Mouse (Mus musculus): ENCODE measurements around the gene Gm10644. TPM values are rescaled to one million over a fixed set of nuclear protein-coding genes. Genes with fewer than 3 reads are reported as not detected.

Gm10644 gene
- total and polyA plus RNA-seq, 3 experiments, result 1.3 to 1.9 (median 1.7) TPM

DNA sequence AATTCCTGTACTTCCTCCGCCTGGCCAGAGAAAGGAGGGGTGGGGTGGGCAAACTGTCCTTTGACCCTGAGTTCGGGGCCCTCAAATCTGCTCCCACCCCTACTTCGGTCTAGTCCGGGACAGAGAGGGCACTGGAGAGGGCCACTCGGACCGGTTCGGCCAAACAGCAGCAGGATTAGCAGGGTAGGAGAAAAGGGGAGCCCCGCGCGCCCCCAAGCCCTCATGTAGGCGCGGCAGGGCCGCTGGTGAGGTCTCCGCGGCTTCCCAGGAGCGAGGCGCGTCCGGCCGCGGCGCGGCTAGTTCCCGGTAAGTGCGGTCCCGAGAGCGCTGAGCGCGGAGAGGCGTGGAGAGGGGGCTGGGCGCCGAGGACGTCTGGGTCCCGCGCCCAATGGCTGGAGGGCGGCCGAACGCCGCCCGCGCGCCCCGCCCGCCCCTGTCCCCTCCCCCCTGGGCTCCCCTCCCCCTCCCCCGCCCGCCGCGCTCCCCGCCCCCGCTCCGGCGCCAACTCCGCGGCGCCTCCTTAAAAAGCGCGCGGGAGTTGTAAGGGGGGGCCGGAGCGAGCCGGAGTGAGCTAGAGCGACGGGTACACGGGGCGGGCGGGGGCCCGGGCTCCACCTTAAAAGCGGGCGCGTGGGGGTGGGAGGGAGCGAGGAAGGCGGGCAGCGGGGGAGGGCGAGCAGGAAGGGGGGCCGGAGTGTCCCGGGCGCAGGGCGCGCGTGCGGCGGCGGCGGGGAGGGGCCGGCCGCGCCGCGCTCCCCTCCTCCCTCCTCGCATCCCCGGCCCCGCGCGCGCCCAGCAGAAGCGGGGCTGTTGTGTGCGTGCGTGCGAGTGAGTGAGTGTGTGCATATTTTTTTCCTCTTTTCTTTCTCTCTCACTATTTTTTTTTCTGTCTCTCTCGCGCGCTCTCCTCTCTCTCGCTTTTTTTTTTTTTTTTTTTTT lies 41.8 kb upstream of the Gm10644 start:
- TF ChIP-seq EP300 (IDR thresholded peaks at IDR 0.05; ENCODE audit: insufficient read depth, low read depth, low read length) (peak; percentile 37; the same call in 1 of the 2 replicates), POLR2A (IDR thresholded peaks at IDR 0.05; ENCODE audit: insufficient read depth, low read depth, low read length) (peak; percentile 76), CTCF (IDR thresholded peaks at IDR 0.05) (no peak)
- H3K79me2 ChIP-seq (replicated peaks; ENCODE audit: control insufficient read depth, insufficient read depth, low read length), result no peaks in the 10 kb centered on the region
- H3K4me1 ChIP-seq (ENCODE audit: control insufficient read depth, insufficient read depth, low read length), result peaks cover 3% of the 10 kb centered on the region
- no peaks in the 10 kb centered on the region for H3K36me3 ChIP-seq (ENCODE audit: control insufficient read depth, insufficient read depth, low read length)
- peak overlapping the region; percentile 80 for H3K4me3 ChIP-seq
- intact Hi-C loops (cut with DNase I), result loop anchor here (2.0 to 5.0 kb wide), 2 partner anchors 22 to 255 kb away; partner anchors contain the start of gene Adgre5
- H3K9ac ChIP-seq (ENCODE audit: low read depth, low read length), result peak overlapping the region; percentile 88
- H3K27me3 ChIP-seq (ENCODE audit: control insufficient read depth, insufficient read depth, low read length), result no peaks in the 10 kb centered on the region
- under 1% methylated on average over 47 of the region's 103 CpGs for WGBS
- peak overlapping the region; percentile 98 for H3K27ac ChIP-seq
- peak; percentile 93 to 94 for DNase-seq

DNA sequence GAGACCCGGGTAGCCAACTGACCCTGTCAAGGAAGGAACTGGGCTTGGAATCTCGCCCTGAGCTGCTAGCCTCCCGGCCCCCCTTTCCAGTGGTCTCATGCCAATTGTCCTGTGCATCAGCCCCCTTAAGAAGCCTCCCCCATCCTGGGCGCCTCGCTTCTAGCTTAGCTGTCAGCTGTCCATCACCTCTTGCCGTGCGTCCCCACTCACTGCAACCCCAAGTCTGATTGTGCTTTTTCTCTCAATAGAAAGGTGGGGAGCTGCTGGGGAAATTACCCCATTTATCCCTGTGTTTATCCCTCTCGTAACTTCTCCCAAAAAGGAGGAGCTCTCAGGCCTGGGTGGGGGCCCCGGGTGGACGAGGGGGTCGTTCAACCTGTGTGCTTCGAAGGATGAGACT lies 41.0 kb upstream of the Gm10644 start:
- intact Hi-C loops (cut with DNase I), result loop anchor here (2.0 to 5.0 kb wide), 2 partner anchors 21 to 254 kb away; partner anchors contain the start of gene Adgre5
- Histone ChIP-seq H3K27me3 (ENCODE audit: control insufficient read depth, insufficient read depth, low read length) (no peaks in the 10 kb centered on the region), H3K79me2 (replicated peaks; ENCODE audit: control insufficient read depth, insufficient read depth, low read length) (no peaks in the 10 kb centered on the region), H3K27ac (peak overlapping the region; percentile 98; the same call in 1 of the 2 replicates), H3K4me1 (ENCODE audit: control insufficient read depth, insufficient read depth, low read length) (peaks cover 3% of the 10 kb centered on the region), H3K9ac (ENCODE audit: low read depth, low read length) (no peak overlapping the region), H3K4me3 (peak overlapping the region; percentile 52), H3K36me3 (ENCODE audit: control insufficient read depth, insufficient read depth, low read length) (no peaks in the 10 kb centered on the region)
- DNase-seq, result no peak
- 38% methylated on average over 12 of the region's 12 CpGs for WGBS
- no peak for TF ChIP-seq POLR2A (IDR thresholded peaks at IDR 0.05; ENCODE audit: insufficient read depth, low read depth, low read length)
- TF ChIP-seq EP300 (IDR thresholded peaks at IDR 0.05; ENCODE audit: insufficient read depth, low read depth, low read length), result no peak

DNA sequence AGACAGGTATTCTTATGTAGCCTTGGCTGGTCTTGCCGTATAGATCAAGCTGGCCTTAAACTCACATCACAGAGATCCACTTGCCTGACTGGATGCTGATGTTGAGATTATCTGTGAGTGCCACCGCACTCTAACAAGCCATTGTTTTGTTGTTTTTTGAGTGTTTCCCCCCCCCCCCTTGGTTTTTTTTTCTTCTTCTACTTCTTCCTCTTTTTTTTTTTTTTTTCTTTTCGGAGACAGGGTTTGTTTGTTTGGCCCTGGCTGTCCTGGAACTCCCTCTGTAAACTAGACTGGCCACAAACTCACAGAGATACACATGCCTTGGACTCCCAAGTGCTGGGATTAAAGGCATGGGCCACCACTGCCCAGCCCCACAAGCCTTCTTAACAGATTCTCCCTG lies 39.0 kb upstream of the Gm10644 start:
- Histone ChIP-seq H3K79me2 (replicated peaks; ENCODE audit: control insufficient read depth, insufficient read depth, low read length) (no peaks in the 10 kb centered on the region), H3K4me3 (no peak overlapping the region), H3K36me3 (ENCODE audit: control insufficient read depth, insufficient read depth, low read length) (no peaks in the 10 kb centered on the region), H3K9ac (ENCODE audit: low read depth, low read length) (no peak overlapping the region), H3K27ac (no peak overlapping the region), H3K27me3 (ENCODE audit: control insufficient read depth, insufficient read depth, low read length) (no peaks in the 10 kb centered on the region), H3K4me1 (ENCODE audit: control insufficient read depth, insufficient read depth, low read length) (peaks cover 3% of the 10 kb centered on the region)
- TF ChIP-seq CTCF (IDR thresholded peaks at IDR 0.05), result no peak
- no peak for TF ChIP-seq POLR2A (IDR thresholded peaks at IDR 0.05; ENCODE audit: insufficient read depth, low read depth, low read length)
- no peak for TF ChIP-seq EP300 (IDR thresholded peaks at IDR 0.05; ENCODE audit: insufficient read depth, low read depth, low read length)
- DNase-seq, result no peak
- WGBS, result 67% methylated on average over 3 of the region's 3 CpGs
- intact Hi-C loops (cut with DNase I), result no loop called here

DNA sequence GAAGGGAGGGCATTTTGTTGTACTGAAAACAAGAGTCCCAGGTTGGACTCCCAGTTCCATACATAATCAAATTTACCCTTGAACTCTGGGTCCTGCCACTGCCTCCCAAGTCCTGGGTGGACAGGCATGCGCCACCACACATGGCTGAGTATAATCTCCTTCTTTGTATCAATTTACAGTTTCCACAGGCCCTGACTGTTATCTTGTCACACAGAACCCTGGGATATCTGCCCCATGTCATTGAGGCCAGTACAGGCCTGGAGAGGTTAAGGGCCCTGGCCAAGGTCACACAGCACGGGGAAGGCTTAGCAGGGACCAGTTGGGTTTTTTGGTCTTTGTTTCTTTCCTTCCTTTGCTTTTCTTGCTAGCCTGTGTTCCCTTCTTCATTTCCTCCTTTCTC lies 37.5 kb upstream of the Gm10644 start:
- Histone ChIP-seq H3K9ac (ENCODE audit: low read depth, low read length) (no peak overlapping the region), H3K4me3 (no peak overlapping the region), H3K27ac (no peak overlapping the region), H3K27me3 (ENCODE audit: control insufficient read depth, insufficient read depth, low read length) (no peaks in the 10 kb centered on the region), H3K4me1 (ENCODE audit: control insufficient read depth, insufficient read depth, low read length) (no peaks in the 10 kb centered on the region), H3K36me3 (ENCODE audit: control insufficient read depth, insufficient read depth, low read length) (no peaks in the 10 kb centered on the region), H3K79me2 (replicated peaks; ENCODE audit: control insufficient read depth, insufficient read depth, low read length) (no peaks in the 10 kb centered on the region)
- intact Hi-C loops (cut with DNase I), result no loop called here
- no peak for DNase-seq
- WGBS, result 78% methylated on average over 2 of the region's 2 CpGs
- TF ChIP-seq CTCF (IDR thresholded peaks at IDR 0.05), result no peak

DNA sequence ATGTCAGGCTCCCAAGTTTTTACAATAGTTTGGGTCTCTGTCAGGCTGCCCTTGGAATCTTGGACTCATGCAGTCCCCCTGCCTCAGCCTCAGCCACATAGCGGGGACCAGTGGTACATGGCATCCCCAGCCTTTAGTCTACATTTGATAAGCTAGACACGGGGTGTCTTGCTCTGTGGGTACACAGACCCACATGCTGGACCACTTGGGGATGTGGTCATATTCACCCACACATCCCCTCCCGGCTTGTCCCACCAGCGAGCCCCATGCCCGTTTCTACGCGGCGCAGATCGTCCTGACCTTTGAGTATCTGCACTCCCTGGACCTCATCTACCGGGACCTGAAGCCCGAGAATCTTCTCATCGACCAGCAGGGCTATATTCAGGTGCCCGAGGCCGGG lies 35.2 kb upstream of the Gm10644 start:
- 92% methylated on average over 14 of the region's 14 CpGs for whole genome bisulfite sequencing

DNA sequence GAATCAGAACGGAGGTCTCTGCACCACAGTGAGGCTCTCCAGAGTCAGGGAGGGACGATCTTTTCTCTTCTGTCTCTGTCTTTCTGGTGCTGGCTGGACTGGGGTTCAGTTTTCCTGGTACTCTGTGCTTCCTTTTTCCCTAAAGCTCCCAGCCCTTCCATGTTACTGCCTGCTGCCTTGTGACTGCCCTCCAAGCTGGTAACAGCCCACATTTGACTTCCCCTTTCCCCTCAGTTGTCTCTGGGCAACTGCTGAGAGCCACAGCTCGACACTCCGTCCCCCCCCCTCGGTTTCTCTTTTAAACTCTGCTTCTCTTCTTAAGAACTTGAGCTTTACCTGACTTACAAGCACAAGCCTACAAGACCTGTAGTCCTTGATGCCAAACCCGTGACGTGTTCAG lies 34.2 kb upstream of the Gm10644 start:
- Histone ChIP-seq H3K36me3 (ENCODE audit: control insufficient read depth, insufficient read depth, low read length) (no peaks in the 10 kb centered on the region), H3K27me3 (ENCODE audit: control insufficient read depth, insufficient read depth, low read length) (no peaks in the 10 kb centered on the region), H3K9ac (ENCODE audit: low read depth, low read length) (no peak overlapping the region), H3K4me3 (no peak overlapping the region), H3K79me2 (replicated peaks; ENCODE audit: control insufficient read depth, insufficient read depth, low read length) (no peaks in the 10 kb centered on the region), H3K4me1 (ENCODE audit: control insufficient read depth, insufficient read depth, low read length) (no peaks in the 10 kb centered on the region), H3K27ac (no peak overlapping the region)
- 85% methylated on average over 7 of the region's 7 CpGs for WGBS
- intact Hi-C loops (cut with DNase I), result no loop called here
- TF ChIP-seq POLR2A (IDR thresholded peaks at IDR 0.05; ENCODE audit: insufficient read depth, low read depth, low read length) (no peak), EP300 (IDR thresholded peaks at IDR 0.05; ENCODE audit: insufficient read depth, low read depth, low read length) (no peak), CTCF (IDR thresholded peaks at IDR 0.05) (no peak)
- peak in 1 of 2 experiments; percentile 22 for DNase-seq

More for the DNA sequence above, 35.2 kb upstream of the Gm10644 start:
- no peaks in the 10 kb centered on the region for H3K27me3 ChIP-seq (ENCODE audit: control insufficient read depth, insufficient read depth, low read length)
- no peak overlapping the region for H3K27ac ChIP-seq
- H3K4me3 ChIP-seq, result no peak overlapping the region
- no peak for DNase-seq
- no peak for TF ChIP-seq POLR2A (IDR thresholded peaks at IDR 0.05; ENCODE audit: insufficient read depth, low read depth, low read length)
- TF ChIP-seq EP300 (IDR thresholded peaks at IDR 0.05; ENCODE audit: insufficient read depth, low read depth, low read length), result no peak
- no peak for TF ChIP-seq CTCF (IDR thresholded peaks at IDR 0.05)
- no peaks in the 10 kb centered on the region for H3K4me1 ChIP-seq (ENCODE audit: control insufficient read depth, insufficient read depth, low read length)
- no peak overlapping the region for H3K9ac ChIP-seq (ENCODE audit: low read depth, low read length)
- no peaks in the 10 kb centered on the region for H3K79me2 ChIP-seq (replicated peaks; ENCODE audit: control insufficient read depth, insufficient read depth, low read length)
- H3K36me3 ChIP-seq (ENCODE audit: control insufficient read depth, insufficient read depth, low read length), result no peaks in the 10 kb centered on the region
- intact Hi-C loops (cut with DNase I), result no loop called here

Measured in heart, adult 2 months (tissue).